Mouse (Mus musculus) intestine, postnatal 0 days (tissue): Measurements from ENCODE around the gene Vps13d. TPM values are rescaled to one million over a fixed set of nuclear protein-coding genes. Genes with fewer than 3 reads are reported as not detected.

Experiments used
- ATAC-seq: fragments of 200-750 bp; cut with Nextera tagmentation; 2 replicates; pipeline ENCODE4 v1.8.0; 2017; ENCODE audit warnings: mild to moderate bottlenecking, moderate TSS enrichment, moderate library complexity
- H3K27ac ChIP-seq: fragments of 300-500 bp; sonication (generic); 2 replicates; pipeline ENCODE4 v1.5.1; 2014; ENCODE audit warnings: mild to moderate bottlenecking, low read depth, low read length, moderate library complexity
- H3K27me3 ChIP-seq: fragments of 300-500 bp; sonication (generic); replicated peaks from 2 replicates; pipeline ENCODE4 v1.6.1; 2014; ENCODE audit warnings: low read length, mixed read lengths; ENCODE audit not compliant: control insufficient read depth, insufficient read depth
- H3K36me3 ChIP-seq: fragments of 300-500 bp; sonication (generic); 2 replicates; pipeline ENCODE4 v1.6.1; 2014; ENCODE audit warnings: mild to moderate bottlenecking, moderate library complexity; ENCODE audit not compliant: control insufficient read depth, insufficient read depth
- H3K4me1 ChIP-seq: fragments of 300-500 bp; sonication (generic); replicated peaks from 2 replicates; pipeline ENCODE4 v1.6.1; 2014; ENCODE audit warnings: antibody characterized with exemption, low read length, mixed read lengths; ENCODE audit not compliant: control insufficient read depth, insufficient read depth
- H3K4me2 ChIP-seq: fragments of 300-500 bp; sonication (generic); replicated peaks from 2 replicates; pipeline ENCODE4 v1.6.1; 2014; ENCODE audit warnings: low read depth, mild to moderate bottlenecking, moderate library complexity
- H3K4me3 ChIP-seq: fragments of 300-500 bp; sonication (generic); 2 replicates; pipeline ENCODE4 v1.5.1; 2014; ENCODE audit warnings: low read depth, low read length
- H3K9ac ChIP-seq: fragments of 300-500 bp; sonication (generic); 2 replicates; pipeline ENCODE4 v1.6.1; 2014; ENCODE audit warnings: mild to moderate bottlenecking, low read depth, low read length
- H3K9me3 ChIP-seq: fragments of 300-500 bp; sonication (generic); 2 replicates; pipeline ENCODE4 v1.6.1; 2016; ENCODE audit warnings: mixed run types; ENCODE audit not compliant: control insufficient read depth
- CTCF ChIP-seq: sonication (generic); IDR thresholded peaks from 2 replicates; pipeline ENCODE4 v1.5.1; 2016; ENCODE audit warnings: low read depth, mild to moderate bottlenecking, control low read depth, antibody characterized with exemption, moderate library complexity
- WGBS: fragments of 180-500 bp; shearing (Covaris S2); extraction: QIAGEN DNeasy Blood & Tissue Kit; methylation state at CpG from one replicate; pipeline ENCODE4 v1.1.7; 2014; 5-methylcytosine and 5-hydroxymethylcytosine counted together
- polyA plus RNA-seq: library from polyadenylated mRNA; unstranded; fragments of >200 nt; fragmentation: Nextera tagmentation; extraction: Ambion mirVana; gene quantifications from 2 replicates; pipeline ENCODE4 v1.2.1, GENCODE M21; 2015

Vps13d gene
- polyA plus RNA-seq, 1 experiment from 2014 or later = 14.8 TPM

DNA sequence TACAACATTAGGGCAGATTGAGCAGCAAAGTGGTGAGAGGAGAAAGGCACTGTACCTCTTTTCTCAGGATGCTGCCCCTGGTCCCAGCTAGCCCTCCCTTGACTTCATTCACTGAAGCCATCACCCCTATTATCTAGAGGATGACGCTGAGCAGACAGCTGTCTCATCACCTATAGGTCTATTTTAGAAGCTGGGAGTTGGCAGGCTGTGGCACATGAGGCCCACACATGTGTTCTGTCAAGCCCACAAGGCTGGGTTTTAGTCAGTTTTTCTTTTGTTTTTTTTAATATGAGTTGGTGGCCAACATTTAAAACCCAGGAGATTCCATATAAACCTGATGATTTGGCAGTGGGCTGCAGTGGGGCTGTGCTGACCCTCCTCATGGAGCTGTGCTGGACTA, 142.1 kb downstream of the Vps13d start:
- Histone ChIP-seq H3K36me3 (peaks cover 70% of the 10 kb centered on the region), H3K4me1 (peaks cover 10% of the 10 kb centered on the region; the same call in 1 of the 2 replicates), H3K27me3 (no peaks in the 10 kb centered on the region), H3K27ac (no peak overlapping the region), H3K9ac (no peak overlapping the region), H3K4me2 (no peak overlapping the region), H3K4me3 (no peak overlapping the region), H3K9me3 (no peaks in the 10 kb centered on the region)
- 45% methylated on average over 1 of the region's 1 CpGs for WGBS
- TF ChIP-seq CTCF = no peak
- ATAC-seq = no peak

DNA sequence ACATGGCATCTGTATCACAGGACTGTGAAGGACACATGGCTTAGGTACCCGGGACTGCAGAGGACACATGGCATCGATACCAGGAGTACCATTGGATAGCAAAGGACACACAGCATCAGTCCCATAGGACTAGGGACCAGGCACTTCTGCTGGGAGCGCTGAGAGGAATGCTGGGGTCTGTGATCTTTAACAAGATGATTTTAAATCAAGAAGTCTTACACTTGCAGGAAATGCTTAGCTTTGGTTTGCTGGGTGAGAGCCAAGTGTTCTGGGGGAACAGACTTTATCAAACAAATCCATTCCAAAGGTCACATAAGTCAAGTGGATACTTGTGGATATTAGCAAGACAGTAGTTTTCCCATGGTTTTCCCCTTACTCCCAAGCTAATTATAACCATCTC, 142.5 kb downstream of the Vps13d start:
- TF ChIP-seq CTCF = no peak
- Histone ChIP-seq H3K27me3 (no peaks in the 10 kb centered on the region), H3K4me3 (no peak overlapping the region), H3K4me1 (peaks cover 10% of the 10 kb centered on the region), H3K4me2 (no peak overlapping the region), H3K27ac (no peak overlapping the region), H3K9ac (no peak overlapping the region), H3K36me3 (peaks cover 70% of the 10 kb centered on the region), H3K9me3 (no peaks in the 10 kb centered on the region)
- 53% methylated on average over 3 of the region's 3 CpGs for WGBS
- no peak for ATAC-seq

DNA sequence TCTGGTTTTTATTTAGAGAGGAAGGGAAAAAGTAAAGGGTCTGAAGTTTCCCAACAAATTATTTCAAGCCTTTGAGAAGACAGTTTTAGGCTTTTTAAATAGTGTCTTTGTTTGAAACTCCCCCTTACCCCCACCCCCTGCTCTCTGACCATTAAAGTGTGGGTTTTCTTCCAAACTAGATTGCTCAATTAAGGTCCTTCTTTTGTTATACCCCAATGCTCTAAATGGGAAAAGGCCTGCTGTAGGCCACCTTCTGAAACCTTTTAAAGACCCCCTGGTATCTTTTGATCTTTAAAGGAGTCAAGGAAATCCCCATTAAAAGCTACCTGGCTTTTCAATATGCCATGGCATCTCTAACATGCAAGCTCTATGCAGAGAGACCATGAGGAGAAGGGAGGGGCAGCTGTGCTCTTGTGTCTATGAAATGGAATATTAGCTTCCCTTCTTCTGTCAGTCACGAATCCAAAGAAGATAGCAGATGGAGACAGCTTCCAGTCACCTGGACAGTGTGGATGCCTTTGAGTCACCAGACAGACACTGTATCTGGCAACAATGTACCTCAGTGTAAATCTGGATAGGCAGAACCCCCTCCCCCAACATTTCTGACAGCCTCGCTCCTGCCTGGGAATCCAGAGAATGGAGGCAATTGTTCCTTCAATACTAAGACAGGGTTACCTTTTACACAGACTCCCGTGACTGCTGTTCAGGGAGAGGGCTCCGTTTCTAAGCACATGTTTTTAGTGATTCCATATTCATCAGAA, 143.4 kb downstream of the Vps13d start:
- Histone ChIP-seq H3K4me2 (no peak overlapping the region), H3K4me3 (no peak overlapping the region), H3K9ac (no peak overlapping the region), H3K4me1 (peaks cover 10% of the 10 kb centered on the region), H3K27ac (no peak overlapping the region), H3K36me3 (peaks cover 68% of the 10 kb centered on the region), H3K27me3 (no peaks in the 10 kb centered on the region), H3K9me3 (no peaks in the 10 kb centered on the region)
- no peak for ATAC-seq
- no peak for TF ChIP-seq CTCF
- 80% methylated on average over 4 of the region's 4 CpGs for WGBS

DNA sequence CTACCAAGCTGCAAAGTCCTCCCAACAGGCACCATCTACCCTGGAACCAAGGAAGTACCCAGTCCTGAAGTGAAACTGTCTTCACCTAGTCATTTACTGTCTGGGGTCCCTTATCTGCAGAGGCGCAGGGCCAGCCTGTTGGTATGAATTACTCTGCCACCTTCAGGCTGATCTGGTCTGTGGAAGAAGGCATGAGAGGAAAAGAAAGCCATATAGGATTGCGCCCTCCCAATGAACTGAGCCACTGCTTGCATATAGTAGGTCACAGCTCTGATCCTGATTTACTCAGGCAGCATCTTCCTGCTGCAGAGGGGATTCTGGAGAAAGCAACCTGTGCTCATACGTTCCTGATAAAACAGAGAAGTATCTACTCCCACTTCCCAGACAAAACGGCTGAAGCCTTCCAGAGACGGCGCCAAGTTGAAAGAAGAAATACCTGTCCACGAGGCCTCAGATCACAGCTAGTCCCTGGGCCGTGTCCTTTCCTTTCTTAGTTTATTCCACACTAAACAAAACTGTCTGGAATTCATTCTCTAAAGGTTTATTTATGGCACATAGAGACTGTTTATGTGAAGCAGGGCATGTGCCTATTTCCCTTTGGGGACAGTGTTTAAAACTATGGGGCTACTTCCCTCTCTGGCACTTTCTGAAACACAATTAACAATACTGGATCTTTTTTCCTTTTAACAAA, 144.1 kb downstream of the Vps13d start:
- WGBS = 50% methylated on average over 8 of the region's 8 CpGs
- ATAC-seq = peak; percentile 59
- H3K4me3 ChIP-seq = no peak overlapping the region
- H3K9ac ChIP-seq = no peak overlapping the region
- TF ChIP-seq CTCF = peak; percentile 70
- peaks cover 70% of the 10 kb centered on the region for H3K36me3 ChIP-seq
- H3K27me3 ChIP-seq = no peaks in the 10 kb centered on the region
- H3K27ac ChIP-seq = peak overlapping the region; percentile 17
- H3K4me1 ChIP-seq = peaks cover 10% of the 10 kb centered on the region
- H3K4me2 ChIP-seq = no peak overlapping the region
- no peaks in the 10 kb centered on the region for H3K9me3 ChIP-seq

DNA sequence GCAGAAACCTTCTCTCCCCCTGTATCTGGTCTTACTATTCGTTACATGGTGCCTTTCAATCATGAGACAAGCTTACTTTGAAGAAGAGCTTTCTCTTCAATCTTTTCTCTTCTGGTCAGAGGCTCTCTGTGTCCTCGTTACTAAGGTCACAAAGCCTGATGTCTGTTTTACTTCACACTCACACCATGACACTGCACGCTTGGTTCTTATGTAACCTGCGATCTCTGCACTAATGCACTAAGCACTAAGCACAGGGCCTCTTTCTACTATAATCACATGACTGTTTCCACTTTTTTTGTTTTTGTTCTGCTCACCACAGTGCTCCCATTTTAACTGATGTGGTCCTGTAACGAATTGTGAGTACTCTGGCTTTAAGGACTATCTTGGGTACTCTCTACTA, 146.8 kb downstream of the Vps13d start:
- 66% methylated on average over 5 of the region's 5 CpGs for WGBS
- no peak for ATAC-seq
- Histone ChIP-seq H3K27ac (no peak overlapping the region), H3K9ac (no peak overlapping the region), H3K27me3 (no peaks in the 10 kb centered on the region), H3K4me1 (peaks cover 9% of the 10 kb centered on the region), H3K4me3 (no peak overlapping the region), H3K4me2 (no peak overlapping the region), H3K9me3 (no peaks in the 10 kb centered on the region), H3K36me3 (peaks cover 70% of the 10 kb centered on the region)
- TF ChIP-seq CTCF = no peak

DNA sequence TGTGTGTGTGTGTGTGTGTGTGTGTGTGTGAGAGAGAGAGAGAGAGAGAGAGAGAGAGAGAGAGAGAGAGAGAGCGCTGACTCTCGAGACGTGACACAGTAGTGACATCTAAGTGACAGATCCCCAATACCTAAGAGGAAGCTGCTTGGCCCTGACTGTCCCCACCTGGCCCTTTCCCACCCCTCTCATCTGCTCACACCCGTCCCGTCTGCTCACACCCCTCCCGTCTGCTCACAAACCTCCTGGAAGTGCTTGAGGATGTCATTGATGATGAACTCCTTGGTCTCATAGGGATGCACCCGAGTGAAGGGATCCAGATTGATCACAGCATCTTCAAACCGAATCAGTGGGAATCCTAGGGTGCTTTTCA, 148.8 kb downstream of the Vps13d start:
- no peak overlapping the region for H3K4me3 ChIP-seq
- no peak for TF ChIP-seq CTCF

More for the DNA sequence above, 148.8 kb downstream of the Vps13d start:
- Histone ChIP-seq H3K9me3 (no peaks in the 10 kb centered on the region), H3K4me1 (no peaks in the 10 kb centered on the region; the same call in 1 of the 2 replicates), H3K27me3 (no peaks in the 10 kb centered on the region), H3K9ac (no peak overlapping the region), H3K4me2 (no peak overlapping the region), H3K27ac (no peak overlapping the region), H3K36me3 (peaks cover 71% of the 10 kb centered on the region)
- WGBS = 83% methylated on average over 8 of the region's 8 CpGs
- no peak for ATAC-seq
